Mouse (Mus musculus) liver, adult 2 months (tissue): ENCODE measurements at regions not wholly inside any gene's neighbourhood (a gene's known extent, or its start where the extent isn't known, plus 50 kb on each side); places are given as distances from the start of the nearest gene placed in this dataset.

Experiments used
- DNase-seq: peaks from one replicate; pipeline ENCODE4 v3.0.0-alpha.2; 2011; ENCODE audit warnings: low read depth, low spot score; ENCODE audit errors: extremely low read depth
- H3K27ac ChIP-seq: fragments of 200-500 bp; replicated peaks from 2 replicates; pipeline ENCODE4 v1.5.1; 2012; ENCODE audit warnings: low read depth, mild to moderate bottlenecking, control low read depth, inconsistent platforms, low read length; ENCODE audit not compliant: insufficient read depth
- H3K27me3 ChIP-seq: fragments of 200-500 bp; 2 replicates; pipeline ENCODE4 v1.6.1; 2012; ENCODE audit warnings: mild to moderate bottlenecking, moderate library complexity, low read length, inconsistent platforms; ENCODE audit not compliant: control insufficient read depth, insufficient read depth
- H3K36me3 ChIP-seq: fragments of 200-500 bp; 2 replicates; pipeline ENCODE4 v1.6.1; 2012; ENCODE audit warnings: low read length, inconsistent platforms; ENCODE audit not compliant: control insufficient read depth, insufficient read depth
- H3K4me1 ChIP-seq: fragments of 200-500 bp; 2 replicates; pipeline ENCODE4 v1.6.1; 2011; ENCODE audit warnings: low read length; ENCODE audit not compliant: control insufficient read depth, insufficient read depth
- H3K4me3 ChIP-seq: fragments of 200-500 bp; 2 replicates; pipeline ENCODE4 v1.5.1; 2011; ENCODE audit warnings: low read depth, mild to moderate bottlenecking, control low read depth, low read length, moderate library complexity; ENCODE audit not compliant: insufficient read depth
- H3K79me2 ChIP-seq: fragments of 200-500 bp; 2 replicates; pipeline ENCODE4 v1.6.1; 2012; ENCODE audit warnings: inconsistent platforms, mild to moderate bottlenecking, low read length, moderate library complexity; ENCODE audit not compliant: control insufficient read depth, insufficient read depth
- H3K9ac ChIP-seq: fragments of 200-500 bp; 2 replicates; pipeline ENCODE4 v1.6.1; 2012; ENCODE audit warnings: low read depth, mild to moderate bottlenecking, control low read depth, inconsistent platforms, low read length
- CTCF ChIP-seq: fragments of 200-500 bp; IDR thresholded peaks from 2 replicates; pipeline ENCODE4 v1.5.1; 2011; ENCODE audit warnings: low read depth, low read length, control low read depth
- POLR2A ChIP-seq: fragments of 200-500 bp; IDR thresholded peaks from 2 replicates; pipeline ENCODE4 v1.6.1; 2011; ENCODE audit warnings: low read length, control low read depth; ENCODE audit not compliant: insufficient read depth; ENCODE audit errors: extremely low read depth
- WGBS: fragments of 180-500 bp; shearing (Covaris S2); methylation state at CpG from one replicate; pipeline ENCODE4 v1.1.7; 2018; 5-methylcytosine and 5-hydroxymethylcytosine counted together

GRCm38 (mm10) chr13:47321876-47322275, 199.4 kb downstream of the Rnf144b start:
- H3K27ac ChIP-seq = no peak overlapping the region
- H3K4me1 ChIP-seq = no peaks in the 10 kb centered on the region
- H3K9ac ChIP-seq = no peak overlapping the region
- H3K79me2 ChIP-seq = no peaks in the 10 kb centered on the region
- H3K36me3 ChIP-seq = no peaks in the 10 kb centered on the region
- DNase-seq = no peak
- TF ChIP-seq CTCF (no peak), POLR2A (no peak)
- H3K27me3 ChIP-seq = 0 out of 2 replicates have a peak, but pooled peaks cover 2% of the 10 kb centered on the region
- 79% methylated on average over 1 of the region's 1 CpGs for WGBS
- no peak overlapping the region for H3K4me3 ChIP-seq

GRCm38 (mm10) chr13:47335996-47336684, 213.7 kb downstream of the Rnf144b start:
- no peak for DNase-seq
- WGBS = 70% methylated on average over 16 of the region's 16 CpGs
- TF ChIP-seq POLR2A (no peak), CTCF (no peak)

GRCm38 (mm10) chr13:47336865-47337441, 214.5 kb downstream of the Rnf144b start:
- TF ChIP-seq CTCF (no peak), POLR2A (no peak)
- H3K4me1 ChIP-seq = no peaks in the 10 kb centered on the region
- H3K27ac ChIP-seq = no peak overlapping the region
- no peak overlapping the region for H3K9ac ChIP-seq
- H3K27me3 ChIP-seq = no peaks in the 10 kb centered on the region
- no peak overlapping the region for H3K4me3 ChIP-seq
- DNase-seq = no peak
- no peaks in the 10 kb centered on the region for H3K36me3 ChIP-seq
- 90% methylated on average over 15 of the region's 15 CpGs for WGBS
- H3K79me2 ChIP-seq = no peaks in the 10 kb centered on the region

More at GRCm38 (mm10) chr13:47335996-47336684, 213.7 kb downstream of the Rnf144b start:
- Histone ChIP-seq H3K4me3 (no peak overlapping the region), H3K9ac (no peak overlapping the region), H3K36me3 (no peaks in the 10 kb centered on the region), H3K27ac (no peak overlapping the region), H3K27me3 (no peaks in the 10 kb centered on the region), H3K79me2 (no peaks in the 10 kb centered on the region), H3K4me1 (no peaks in the 10 kb centered on the region)

GRCm38 (mm10) chr13:47339411-47339810, 217.0 kb downstream of the Rnf144b start:
- Histone ChIP-seq H3K79me2 (no peaks in the 10 kb centered on the region), H3K36me3 (no peaks in the 10 kb centered on the region), H3K4me1 (no peaks in the 10 kb centered on the region), H3K27me3 (no peaks in the 10 kb centered on the region), H3K9ac (no peak overlapping the region), H3K27ac (no peak overlapping the region), H3K4me3 (no peak overlapping the region)
- DNase-seq = no peak
- no peak for TF ChIP-seq CTCF
- no peak for TF ChIP-seq POLR2A
- WGBS = 90% methylated on average over 5 of the region's 5 CpGs

GRCm38 (mm10) chr13:47342361-47342760, 219.9 kb downstream of the Rnf144b start:
- H3K9ac ChIP-seq = no peak overlapping the region
- TF ChIP-seq CTCF (no peak), POLR2A (no peak)
- H3K27ac ChIP-seq = no peak overlapping the region
- H3K4me1 ChIP-seq = no peaks in the 10 kb centered on the region
- WGBS = 93% methylated on average over 1 of the region's 1 CpGs
- H3K79me2 ChIP-seq = no peaks in the 10 kb centered on the region
- no peak overlapping the region for H3K4me3 ChIP-seq
- no peaks in the 10 kb centered on the region for H3K36me3 ChIP-seq
- no peak for DNase-seq
- no peaks in the 10 kb centered on the region for H3K27me3 ChIP-seq

- no peak overlapping the region for H3K27ac ChIP-seq
- peaks cover 3% of the 10 kb centered on the region; the same call in 1 of the 2 replicates for H3K27me3 ChIP-seq
- TF ChIP-seq CTCF (no peak), POLR2A (no peak)
- WGBS = 49% methylated on average over 9 of the region's 9 CpGs
- no peak overlapping the region for H3K9ac ChIP-seq
- no peaks in the 10 kb centered on the region for H3K79me2 ChIP-seq
- H3K4me1 ChIP-seq = no peaks in the 10 kb centered on the region
- no peak overlapping the region for H3K4me3 ChIP-seq
- no peak for DNase-seq
- no peaks in the 10 kb centered on the region for H3K36me3 ChIP-seq
Observed at GRCm38 (mm10) chr13:47345576-47345975, 223.1 kb downstream of the Rnf144b start.
